Mouse (Mus musculus) G1E (cell line): ENCODE measurements at regions not wholly inside any gene's neighbourhood (a gene's known extent, or its start where the extent isn't known, plus 50 kb on each side); places are given as distances from the start of the nearest gene placed in this dataset.

Source experiments
- CTCF ChIP-seq: IDR thresholded peaks from 2 replicates; pipeline ENCODE4 v1.5.1; 2012; ENCODE audit warnings: low read depth, low read length, inconsistent platforms, mixed read lengths
- GATA1 ChIP-seq: IDR thresholded peaks from 2 replicates; pipeline ENCODE4 v1.6.1; 2012; ENCODE audit warnings: borderline replicate concordance, low read length, inconsistent platforms, mixed read lengths
- POLR2AphosphoS5 ChIP-seq: IDR thresholded peaks from 2 replicates; pipeline ENCODE4 v1.6.1; 2012; ENCODE audit warnings: low read depth, low read length, inconsistent platforms; ENCODE audit not compliant: insufficient replicate concordance
- TAL1 ChIP-seq: conservative IDR thresholded peaks from 2 replicates; pipeline ENCODE4 v1.6.1; 2012; ENCODE audit warnings: low read depth, low read length, inconsistent platforms, mixed read lengths

DNA sequence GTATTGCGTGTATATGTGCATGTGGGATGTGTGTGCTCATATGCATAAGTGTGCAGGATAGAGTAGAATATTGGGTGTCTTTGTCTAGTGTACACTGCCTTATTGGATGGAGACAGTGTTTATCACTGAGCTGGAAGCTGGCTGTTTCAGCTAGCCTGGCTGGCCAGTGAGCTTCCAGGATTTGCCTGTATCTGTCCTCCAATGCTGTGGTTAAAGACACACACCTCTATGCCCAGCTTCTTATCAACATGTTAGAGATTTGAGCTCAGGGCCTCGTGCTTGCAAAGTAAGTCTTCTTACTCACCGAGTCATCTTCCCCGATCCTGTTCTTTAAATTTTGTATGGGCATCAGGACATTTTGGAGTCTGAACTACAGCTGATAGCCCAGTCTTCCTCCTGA is 87.0 kb downstream of the 4930426L09Rik start:
- TF ChIP-seq TAL1 (no peak), CTCF (no peak), GATA1 (no peak), POLR2AphosphoS5 (no peak)
